Mouse (Mus musculus) gastrocnemius, adult 8-10 months (tissue): Measurements from ENCODE around the gene D130043K22Rik. TPM values are rescaled to one million over a fixed set of nuclear protein-coding genes. Genes with fewer than 3 reads are reported as not detected.

Source experiments
- DNase-seq, 2 experiments: peaks; one replicate each; pipeline ENCODE4 v3.0.0; 2022; ENCODE audit warnings: low spot score in 2 of 2
- total RNA-seq, 4 experiments: library from RNA; stranded (reverse); gene quantifications; 2 replicates each; pipeline ENCODE4 v1.2.4; 2022

The D130043K22Rik gene
- total RNA-seq, 4 experiments from 2014 or later: not detected

GRCm38 (mm10) chr13:24945567-24945966, 100.6 kb downstream of the D130043K22Rik start:
- no peak for DNase-seq

GRCm38 (mm10) chr13:24947158-24947557, 102.2 kb downstream of the D130043K22Rik start:
- no peak for DNase-seq

- no peak for DNase-seq
Measured at GRCm38 (mm10) chr13:24948870-24949269, 103.9 kb downstream of the D130043K22Rik start.

Other genes starting within 250 kb of the D130043K22Rik start
- not detected for gene Armh2, start 103.9 kb upstream of the D130043K22Rik start, total RNA-seq
- 1 to 10 TPM; 3.1 to 4.9 (median 4.0) TPM for gene Gmnn, start 83.2 kb upstream of the D130043K22Rik start, total RNA-seq
- gene BC005537, start 43.5 kb upstream of the D130043K22Rik start, total RNA-seq: 10 to 100 TPM; 45.0 to 68.9 (median 57.9) TPM
- gene Acot13, start 13.6 kb upstream of the D130043K22Rik start, total RNA-seq: 100 to 1,000 TPM; 129 to 137 (median 136) TPM
- 1 to 10 TPM; 7.2 to 9.8 (median 8.1) TPM for gene Tdp2, start 13.5 kb upstream of the D130043K22Rik start, total RNA-seq
- 1 to 10 TPM; 6.7 to 9.3 (median 8.1) TPM for gene Aldh5a1, start 92.5 kb downstream of the D130043K22Rik start, total RNA-seq
- 1 to 10 TPM in 1 of 4 experiments, under 1 TPM in 3; 0.36 to 1.3 (median 0.93) TPM for gene Gpld1, start 98.0 kb downstream of the D130043K22Rik start, total RNA-seq
- gene Mrs2, start 175.2 kb downstream of the D130043K22Rik start, total RNA-seq: 10 to 100 TPM; 37.9 to 43.4 (median 40.0) TPM
- gene Dcdc2a, start 210.9 kb downstream of the D130043K22Rik start, total RNA-seq: 1 to 10 TPM in 1 of 4 experiments, under 1 TPM in 3; 0.15 to 1.2 (median 0.28) TPM